Mouse (Mus musculus) hindbrain, embryonic 12.5 days (tissue): Measurements from ENCODE around the gene Fam83g. TPM values are rescaled to one million over a fixed set of nuclear protein-coding genes. Genes with fewer than 3 reads are reported as not detected.

Experiments
- ATAC-seq: fragments of 200-750 bp; cut with Nextera tagmentation; 2 replicates; pipeline ENCODE4 v1.8.0; 2017; ENCODE audit warnings: moderate TSS enrichment; ENCODE audit not compliant: low FRiP score
- H3K27ac ChIP-seq: fragments of 300-500 bp; sonication (generic); 2 replicates; pipeline ENCODE4 v1.5.1; 2016; ENCODE audit warnings: mild to moderate bottlenecking
- H3K27me3 ChIP-seq: fragments of 300-500 bp; sonication (generic); 2 replicates; pipeline ENCODE4 v1.6.1; 2016; ENCODE audit warnings: mild to moderate bottlenecking
- H3K36me3 ChIP-seq: fragments of 300-500 bp; sonication (generic); 2 replicates; pipeline ENCODE4 v1.6.1; 2016; ENCODE audit warnings: mild to moderate bottlenecking
- H3K4me1 ChIP-seq: fragments of 300-500 bp; sonication (generic); 2 replicates; pipeline ENCODE4 v1.6.1; 2016
- H3K4me2 ChIP-seq: fragments of 300-500 bp; sonication (generic); replicated peaks from 2 replicates; pipeline ENCODE4 v1.6.1; 2016; ENCODE audit warnings: mild to moderate bottlenecking
- H3K4me3 ChIP-seq: fragments of 300-500 bp; sonication (generic); 2 replicates; pipeline ENCODE4 v1.5.1; 2016; ENCODE audit warnings: mild to moderate bottlenecking
- H3K9ac ChIP-seq: fragments of 300-500 bp; sonication (generic); 2 replicates; pipeline ENCODE4 v1.6.1; 2016; ENCODE audit warnings: mild to moderate bottlenecking, moderate library complexity
- H3K9me3 ChIP-seq: fragments of 300-500 bp; sonication (generic); replicated peaks from 2 replicates; pipeline ENCODE4 v1.6.1; 2016; ENCODE audit warnings: mild to moderate bottlenecking
- WGBS: fragments of 180-500 bp; shearing (Covaris S2); methylation state at CpG from one replicate; pipeline ENCODE4 v1.1.7; 2016; 5-methylcytosine and 5-hydroxymethylcytosine counted together
- polyA plus RNA-seq: library from polyadenylated mRNA; unstranded; fragments of >200 nt; fragmentation: Nextera tagmentation; extraction: Ambion mirVana; gene quantifications from 2 replicates; pipeline ENCODE4 v1.2.1, GENCODE M21; 2016

Gene Fam83g
- polyA plus RNA-seq, 1 experiment from 2014 or later, result 0.41 TPM

- Histone ChIP-seq H3K4me3 (no peak overlapping the region), H3K4me1 (no peaks in the 10 kb centered on the region), H3K27me3 (no peaks in the 10 kb centered on the region), H3K9ac (no peak overlapping the region), H3K36me3 (no peaks in the 10 kb centered on the region), H3K27ac (no peak overlapping the region), H3K9me3 (no peaks in the 10 kb centered on the region), H3K4me2 (no peak overlapping the region)
- no peak for ATAC-seq
- 64% methylated on average over 2 of the region's 2 CpGs for WGBS
These were observed 37.3 kb upstream of the Fam83g start for GRCm38 (mm10) chr11:61646499-61647039.

DNA sequence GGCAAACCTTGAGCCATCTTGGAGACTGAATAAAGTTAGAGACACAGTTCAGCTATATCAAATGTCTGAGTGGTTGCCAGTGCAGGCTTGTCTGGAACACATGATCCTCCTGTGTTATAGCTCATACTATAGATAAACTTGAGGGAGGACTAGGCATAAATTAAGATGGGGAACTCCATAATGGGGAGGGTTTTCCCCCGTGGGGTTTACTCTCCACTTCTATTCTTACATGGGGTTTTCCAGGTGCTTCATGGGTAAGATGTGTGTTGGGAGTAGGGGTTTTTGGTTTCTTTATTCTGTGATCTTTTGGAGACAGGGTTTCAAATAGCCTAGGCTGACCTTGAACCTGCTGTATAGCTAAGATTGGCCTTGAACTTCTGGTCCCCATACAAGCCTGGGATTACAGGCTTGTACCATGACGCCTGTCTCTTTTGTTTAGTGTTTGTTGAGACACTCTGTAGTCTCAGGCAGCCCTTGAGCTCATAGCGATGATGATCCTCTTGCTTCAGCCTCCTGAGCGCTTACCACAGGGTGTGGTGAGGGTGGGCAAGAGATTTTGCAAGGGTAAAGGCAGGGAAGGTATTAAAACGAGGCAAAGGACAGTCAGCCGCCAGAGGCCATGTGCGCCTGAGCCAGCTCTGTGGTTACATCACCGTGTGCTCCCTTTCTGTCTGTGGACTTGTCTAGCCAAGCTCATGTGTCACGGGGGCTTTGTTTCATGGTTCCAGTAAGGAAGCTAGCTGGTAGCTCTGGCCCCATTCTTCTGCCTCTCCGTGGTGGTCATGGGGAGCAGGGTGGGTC is 36.6 kb upstream of the Fam83g start:
- H3K27me3 ChIP-seq, result no peaks in the 10 kb centered on the region
- no peaks in the 10 kb centered on the region for H3K9me3 ChIP-seq
- no peak overlapping the region for H3K4me2 ChIP-seq
- 77% methylated on average over 10 of the region's 10 CpGs for WGBS
- no peaks in the 10 kb centered on the region for H3K4me1 ChIP-seq
- H3K9ac ChIP-seq, result no peak overlapping the region
- ATAC-seq, result no peak
- no peaks in the 10 kb centered on the region for H3K36me3 ChIP-seq
- no peak overlapping the region for H3K4me3 ChIP-seq
- no peak overlapping the region for H3K27ac ChIP-seq

- H3K36me3 ChIP-seq, result no peaks in the 10 kb centered on the region
- H3K27ac ChIP-seq, result no peak overlapping the region
- H3K9me3 ChIP-seq, result no peaks in the 10 kb centered on the region
- no peak overlapping the region for H3K4me3 ChIP-seq
- no peaks in the 10 kb centered on the region for H3K4me1 ChIP-seq
- H3K9ac ChIP-seq, result no peak overlapping the region
- WGBS, result 85% methylated on average over 6 of the region's 6 CpGs
- no peaks in the 10 kb centered on the region for H3K27me3 ChIP-seq
- no peak overlapping the region for H3K4me2 ChIP-seq
- no peak for ATAC-seq
These were observed 35.7 kb upstream of the Fam83g start for GRCm38 (mm10) chr11:61647956-61648748.

DNA sequence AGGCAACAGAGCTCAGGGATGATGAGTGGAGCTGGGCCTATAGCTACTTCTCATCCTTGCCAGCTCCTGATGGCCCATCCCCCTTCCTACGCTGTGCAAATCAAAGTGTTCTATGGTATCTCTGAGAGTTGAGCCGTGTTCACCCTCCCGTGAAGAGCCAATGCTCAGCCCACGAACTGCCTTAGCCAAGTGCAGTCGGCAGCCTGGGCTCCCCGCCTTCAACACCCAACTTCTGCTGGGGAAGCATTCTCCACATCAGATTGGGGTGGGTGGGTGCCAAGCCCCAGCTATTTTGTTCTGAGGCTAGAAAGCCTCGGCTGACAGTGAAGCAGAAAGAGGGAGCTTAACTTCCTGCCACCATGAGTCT is 35.2 kb upstream of the Fam83g start:
- H3K9ac ChIP-seq, result no peak overlapping the region
- no peaks in the 10 kb centered on the region for H3K4me1 ChIP-seq
- no peaks in the 10 kb centered on the region for H3K36me3 ChIP-seq
- WGBS, result 83% methylated on average over 7 of the region's 7 CpGs
- H3K27ac ChIP-seq, result no peak overlapping the region
- no peaks in the 10 kb centered on the region for H3K27me3 ChIP-seq
- no peaks in the 10 kb centered on the region for H3K9me3 ChIP-seq
- H3K4me2 ChIP-seq, result no peak overlapping the region
- ATAC-seq, result no peak
- H3K4me3 ChIP-seq, result no peak overlapping the region

- Histone ChIP-seq H3K9me3 (no peaks in the 10 kb centered on the region), H3K4me3 (no peak overlapping the region), H3K4me2 (no peak overlapping the region), H3K27me3 (no peaks in the 10 kb centered on the region), H3K27ac (no peak overlapping the region), H3K9ac (no peak overlapping the region), H3K36me3 (no peaks in the 10 kb centered on the region), H3K4me1 (no peaks in the 10 kb centered on the region)
- ATAC-seq, result no peak
- 90% methylated on average over 5 of the region's 5 CpGs for WGBS
These were observed 34.7 kb upstream of the Fam83g start for GRCm38 (mm10) chr11:61649163-61649580.

GRCm38 (mm10) chr11:61649626-61650025 is 34.3 kb upstream of the Fam83g start:
- H3K9me3 ChIP-seq, result no peaks in the 10 kb centered on the region
- no peak for ATAC-seq
- no peaks in the 10 kb centered on the region for H3K4me1 ChIP-seq
- no peak overlapping the region for H3K4me2 ChIP-seq
- no peaks in the 10 kb centered on the region for H3K36me3 ChIP-seq
- no peak overlapping the region for H3K9ac ChIP-seq
- WGBS, result 92% methylated on average over 4 of the region's 4 CpGs
- H3K4me3 ChIP-seq, result no peak overlapping the region
- no peaks in the 10 kb centered on the region for H3K27me3 ChIP-seq
- H3K27ac ChIP-seq, result no peak overlapping the region

DNA sequence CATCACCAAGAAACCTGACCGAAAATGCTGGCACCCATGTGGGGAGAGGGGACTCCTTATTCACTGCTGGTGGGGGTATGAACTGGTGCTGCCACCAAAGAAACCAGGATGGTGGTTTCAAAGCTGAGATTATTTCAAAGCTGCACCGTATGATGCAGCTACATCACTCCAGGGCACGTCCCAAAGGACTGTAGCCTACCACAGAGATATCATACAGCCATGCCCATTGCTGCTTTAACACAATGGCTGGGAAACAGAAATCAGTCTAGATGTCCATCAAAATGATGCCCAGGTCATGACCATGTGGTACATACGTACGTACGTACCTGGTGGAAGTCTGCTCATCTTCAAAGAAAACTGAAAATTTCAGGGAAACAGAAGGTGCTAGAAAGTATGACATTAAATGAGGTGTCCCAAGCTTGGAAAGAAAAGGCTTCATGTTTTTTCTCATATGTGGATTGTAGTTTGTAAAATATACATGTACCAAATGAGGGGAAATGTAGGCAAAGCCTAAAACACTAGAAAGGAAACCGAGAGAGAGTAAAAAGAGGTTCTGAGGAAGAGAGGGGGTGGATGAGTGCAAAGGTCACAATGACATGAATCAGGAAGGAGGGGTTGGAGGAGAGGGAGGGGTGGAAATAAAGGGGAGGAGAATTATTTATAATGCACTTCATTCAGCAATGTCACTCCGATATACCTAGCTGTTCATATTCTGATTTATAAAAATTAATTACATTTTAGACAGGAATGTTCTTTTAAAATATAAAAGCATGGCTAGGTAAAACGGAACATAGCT is 33.2 kb upstream of the Fam83g start:
- Histone ChIP-seq H3K27ac (no peak overlapping the region), H3K36me3 (no peaks in the 10 kb centered on the region), H3K27me3 (no peaks in the 10 kb centered on the region), H3K9ac (no peak overlapping the region), H3K4me2 (no peak overlapping the region), H3K4me1 (no peaks in the 10 kb centered on the region), H3K9me3 (no peaks in the 10 kb centered on the region), H3K4me3 (no peak overlapping the region)
- ATAC-seq, result no peak
- WGBS, result 80% methylated on average over 9 of the region's 9 CpGs

DNA sequence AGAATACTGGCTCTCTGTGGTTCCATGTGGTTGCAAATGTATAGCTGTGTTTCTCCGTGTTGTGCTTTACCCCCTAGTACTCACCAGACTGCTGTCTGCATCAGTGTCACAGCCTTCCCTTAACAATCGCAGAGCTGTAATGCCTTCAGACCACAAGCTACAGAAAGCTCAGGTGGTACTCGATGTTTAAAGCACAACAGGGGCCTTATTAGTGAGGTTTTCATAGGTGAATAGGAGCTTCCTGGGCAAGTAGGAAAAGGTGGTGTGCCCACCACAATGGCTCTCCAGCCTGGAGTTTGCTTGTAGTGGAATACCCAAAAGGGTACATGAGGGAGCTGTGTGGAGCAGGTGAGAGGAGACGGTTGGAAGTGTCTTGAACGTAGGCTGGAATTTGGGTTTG is 31.7 kb upstream of the Fam83g start:
- Histone ChIP-seq H3K27ac (no peak overlapping the region), H3K9ac (no peak overlapping the region), H3K27me3 (no peaks in the 10 kb centered on the region), H3K4me2 (no peak overlapping the region), H3K4me3 (no peak overlapping the region), H3K9me3 (no peaks in the 10 kb centered on the region), H3K36me3 (no peaks in the 10 kb centered on the region), H3K4me1 (no peaks in the 10 kb centered on the region)
- ATAC-seq, result no peak
- 91% methylated on average over 5 of the region's 5 CpGs for WGBS

DNA sequence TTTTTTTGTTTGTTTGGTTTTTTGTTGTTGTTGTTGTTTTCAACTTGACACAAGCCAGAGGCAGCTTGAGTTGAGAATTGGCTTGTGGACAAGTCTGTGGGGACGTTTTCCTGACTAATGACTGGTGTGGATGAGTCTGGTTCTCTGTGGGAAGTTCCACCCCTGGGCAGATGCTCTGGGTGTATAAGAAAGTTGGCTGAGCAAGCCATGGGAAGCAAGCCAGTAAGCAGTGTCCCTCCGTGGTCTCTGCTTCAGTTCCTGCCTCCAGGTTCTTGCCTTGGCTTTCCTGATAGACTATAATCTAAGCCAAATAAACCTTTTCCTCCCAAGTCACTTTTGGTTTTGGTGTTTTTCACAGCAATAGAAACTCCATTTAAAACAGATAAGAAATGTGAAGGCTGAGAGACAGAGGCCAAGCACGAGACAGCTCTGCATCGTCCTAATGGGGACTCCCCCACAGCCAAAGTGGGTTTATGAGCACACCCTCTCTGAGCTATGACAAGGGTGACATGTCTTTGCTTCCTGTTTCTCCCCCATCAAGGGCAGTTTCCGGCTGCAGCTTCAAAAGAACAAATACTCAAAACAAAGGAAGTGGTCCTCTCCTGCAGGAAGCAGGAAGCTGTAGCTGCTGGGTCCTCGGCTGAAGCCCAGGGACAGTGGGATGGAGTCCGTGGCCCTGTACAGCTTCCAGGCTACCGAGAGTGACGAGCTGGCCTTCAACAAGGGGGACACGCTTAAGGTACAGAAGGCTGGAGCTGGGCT is 31.0 kb upstream of the Fam83g start, which contains the start of gene Grap:
Grap (plus strand) TSS at position 580 of the 762 bp plus-strand sequence.
- 79% methylated on average over 10 of the region's 10 CpGs for WGBS
- H3K9ac ChIP-seq, result no peak within 1 kb of the TSS
- no peaks in the 10 kb centered on the region for H3K4me1 ChIP-seq
- ATAC-seq, result no peak
- no peaks in the 10 kb centered on the region for H3K36me3 ChIP-seq
- H3K4me3 ChIP-seq, result no peak within 1 kb of the TSS
- no peaks in the 10 kb centered on the region for H3K27me3 ChIP-seq
- H3K27ac ChIP-seq, result no peak within 1 kb of the TSS
- 0 out of 2 replicates have a peak within 1 kb of the TSS, but pooled peaks have one; percentile 6 for H3K4me2 ChIP-seq
- H3K9me3 ChIP-seq, result no peaks in the 10 kb centered on the region

DNA sequence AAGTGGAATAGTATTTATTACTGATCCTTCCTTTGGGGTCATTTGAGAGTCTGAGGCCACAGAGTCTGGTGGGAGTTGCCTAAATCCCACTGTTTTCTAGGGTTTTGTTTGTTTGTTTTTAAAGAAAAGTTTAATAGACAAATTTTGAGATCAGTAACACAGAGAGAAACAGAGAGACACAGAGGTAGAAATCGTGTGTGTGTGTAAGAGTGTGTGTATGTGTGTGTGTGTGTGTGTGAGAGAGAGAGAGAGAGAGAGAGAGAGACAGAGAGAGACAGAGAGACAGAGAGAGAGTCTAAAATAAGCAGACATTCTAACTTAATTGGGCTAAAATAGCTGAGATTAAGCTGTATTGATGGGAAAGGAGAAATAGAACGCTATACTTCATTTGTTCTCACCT is 30.3 kb upstream of the Fam83g start:
- WGBS, result 75% methylated on average over 2 of the region's 2 CpGs
- H3K36me3 ChIP-seq, result no peaks in the 10 kb centered on the region
- no peaks in the 10 kb centered on the region for H3K4me1 ChIP-seq
- no peak for ATAC-seq
- no peaks in the 10 kb centered on the region for H3K27me3 ChIP-seq
- H3K27ac ChIP-seq, result no peak overlapping the region
- H3K4me2 ChIP-seq, result 0 out of 2 replicates have a peak overlapping the region, but pooled peaks have one; percentile 6
- H3K9ac ChIP-seq, result no peak overlapping the region
- H3K9me3 ChIP-seq, result no peaks in the 10 kb centered on the region
- H3K4me3 ChIP-seq, result no peak overlapping the region

- 85% methylated on average over 4 of the region's 4 CpGs for WGBS
- no peak overlapping the region for H3K27ac ChIP-seq
- no peak for ATAC-seq
These were observed 29.0 kb upstream of the Fam83g start for GRCm38 (mm10) chr11:61654786-61655311.

More at GRCm38 (mm10) chr11:61654786-61655311, 29.0 kb upstream of the Fam83g start:
- Histone ChIP-seq H3K9me3 (no peaks in the 10 kb centered on the region), H3K4me2 (no peak overlapping the region), H3K9ac (no peak overlapping the region), H3K36me3 (no peaks in the 10 kb centered on the region), H3K27me3 (no peaks in the 10 kb centered on the region), H3K4me1 (no peaks in the 10 kb centered on the region), H3K4me3 (no peak overlapping the region)
